Mouse (Mus musculus) lung, embryonic 16.5 days (tissue): ENCODE measurements around the gene Gpam. TPM values are rescaled to one million over a fixed set of nuclear protein-coding genes. Genes with fewer than 3 reads are reported as not detected.

ENCODE experiments used
- ATAC-seq: fragments of 200-750 bp; cut with Nextera tagmentation; 2 replicates; pipeline ENCODE4 v1.8.0; 2017; ENCODE audit warnings: low read depth, mild to moderate bottlenecking, moderate library complexity
- H3K27ac ChIP-seq: fragments of 300-500 bp; sonication (generic); 2 replicates; pipeline ENCODE4 v1.5.1; 2014; ENCODE audit warnings: mild to moderate bottlenecking, control low read depth, low read length
- H3K27me3 ChIP-seq: fragments of 300-500 bp; sonication (generic); 2 replicates; pipeline ENCODE4 v1.6.1; 2014; ENCODE audit warnings: low read depth, low read length, mixed read lengths; ENCODE audit not compliant: control insufficient read depth, insufficient read depth
- H3K36me3 ChIP-seq: fragments of 300-500 bp; sonication (generic); 2 replicates; pipeline ENCODE4 v1.6.1; 2014; ENCODE audit warnings: low read length; ENCODE audit not compliant: control insufficient read depth, insufficient read depth
- H3K4me1 ChIP-seq: fragments of 300-500 bp; sonication (generic); replicated peaks from 2 replicates; pipeline ENCODE4 v1.6.1; 2014; ENCODE audit warnings: low read length, mixed read lengths; ENCODE audit not compliant: control insufficient read depth, insufficient read depth
- H3K4me2 ChIP-seq: fragments of 300-500 bp; sonication (generic); 2 replicates; pipeline ENCODE4 v1.6.1; 2014; ENCODE audit warnings: low read depth, low read length, control low read depth
- H3K4me3 ChIP-seq: fragments of 300-500 bp; sonication (generic); 2 replicates; pipeline ENCODE4 v1.5.1; 2014; ENCODE audit warnings: mild to moderate bottlenecking, low read length, control low read depth
- H3K9ac ChIP-seq: fragments of 300-500 bp; sonication (generic); 2 replicates; pipeline ENCODE4 v1.6.1; 2014; ENCODE audit warnings: low read length, control low read depth
- H3K9me3 ChIP-seq: fragments of 300-500 bp; sonication (generic); 2 replicates; pipeline ENCODE4 v1.6.1; 2016; ENCODE audit warnings: low read length; ENCODE audit not compliant: control insufficient read depth
- WGBS: fragments of 180-500 bp; shearing (Covaris S2); extraction: QIAGEN DNeasy Blood & Tissue Kit; methylation state at CpG from one replicate; pipeline ENCODE4 v1.1.7; 2014; 5-methylcytosine and 5-hydroxymethylcytosine counted together
- polyA plus RNA-seq: library from polyadenylated mRNA; unstranded; fragments of >200 nt; fragmentation: Nextera tagmentation; extraction: Ambion mirVana; gene quantifications from 2 replicates; pipeline ENCODE4 v1.2.1, GENCODE M21; 2015

Gene Gpam
- polyA plus RNA-seq, 1 experiment from 2014 or later, result 37.7 TPM

GRCm38 (mm10) chr19:55061951-55062350, 65.1 kb downstream of the Gpam start:
- Histone ChIP-seq H3K4me1 (peaks cover 15% of the 10 kb centered on the region), H3K27me3 (no peaks in the 10 kb centered on the region), H3K9ac (no peak overlapping the region), H3K27ac (no peak overlapping the region), H3K4me3 (no peak overlapping the region), H3K4me2 (no peak overlapping the region), H3K9me3 (peaks cover 11% of the 10 kb centered on the region), H3K36me3 (peaks cover 6% of the 10 kb centered on the region; the same call in 1 of the 2 replicates)
- WGBS, result 17% methylated on average over 5 of the region's 5 CpGs
- ATAC-seq, result no peak

GRCm38 (mm10) chr19:55061447-55061901, 65.6 kb downstream of the Gpam start:
- Histone ChIP-seq H3K9ac (peak overlapping the region; percentile 42; the same call in 1 of the 2 replicates), H3K27ac (no peak overlapping the region), H3K27me3 (no peaks in the 10 kb centered on the region), H3K4me1 (peaks cover 15% of the 10 kb centered on the region), H3K4me2 (peak overlapping the region; percentile 57), H3K9me3 (peaks cover 11% of the 10 kb centered on the region), H3K4me3 (peak overlapping the region; percentile 35), H3K36me3 (0 out of 2 replicates have a peak, but pooled peaks cover 4% of the 10 kb centered on the region)
- peak; percentile 24; the same call in 1 of the 2 replicates for ATAC-seq
- 9% methylated on average over 14 of the region's 14 CpGs for WGBS

GRCm38 (mm10) chr19:55060964-55061363, 66.1 kb downstream of the Gpam start:
- Histone ChIP-seq H3K4me2 (peak overlapping the region; percentile 57), H3K27me3 (no peaks in the 10 kb centered on the region), H3K36me3 (no peaks in the 10 kb centered on the region), H3K9me3 (peaks cover 11% of the 10 kb centered on the region), H3K4me3 (peak overlapping the region; percentile 35), H3K4me1 (peaks cover 15% of the 10 kb centered on the region), H3K27ac (no peak overlapping the region), H3K9ac (no peak overlapping the region)
- peak; percentile 46; the same call in 1 of the 2 replicates for ATAC-seq
- WGBS, result 3% methylated on average over 7 of the region's 7 CpGs

- Histone ChIP-seq H3K4me1 (peaks cover 5% of the 10 kb centered on the region), H3K27ac (no peak overlapping the region), H3K36me3 (no peaks in the 10 kb centered on the region), H3K27me3 (no peaks in the 10 kb centered on the region), H3K4me3 (no peak overlapping the region), H3K9me3 (peaks cover 11% of the 10 kb centered on the region), H3K9ac (no peak overlapping the region), H3K4me2 (no peak overlapping the region)
- ATAC-seq, result no peak
- WGBS, result 68% methylated on average over 5 of the region's 5 CpGs
Measured at GRCm38 (mm10) chr19:55057483-55057882, 69.6 kb downstream of the Gpam start.

GRCm38 (mm10) chr19:55055634-55056269, 71.3 kb downstream of the Gpam start:
- H3K4me3 ChIP-seq, result no peak overlapping the region
- H3K36me3 ChIP-seq, result no peaks in the 10 kb centered on the region
- WGBS, result 83% methylated on average over 10 of the region's 10 CpGs
- no peaks in the 10 kb centered on the region for H3K4me1 ChIP-seq
- ATAC-seq, result no peak
- no peak overlapping the region for H3K9ac ChIP-seq
- no peaks in the 10 kb centered on the region for H3K27me3 ChIP-seq
- peaks cover 11% of the 10 kb centered on the region for H3K9me3 ChIP-seq
- no peak overlapping the region for H3K27ac ChIP-seq
- no peak overlapping the region for H3K4me2 ChIP-seq

- H3K4me3 ChIP-seq, result no peak overlapping the region
- 50% methylated on average over 4 of the region's 4 CpGs for WGBS
- no peak for ATAC-seq
Measured at GRCm38 (mm10) chr19:55053163-55053562, 73.9 kb downstream of the Gpam start.

GRCm38 (mm10) chr19:55037406-55037805, 89.6 kb downstream of the Gpam start:
- Histone ChIP-seq H3K9ac (no peak overlapping the region), H3K4me3 (no peak overlapping the region), H3K27me3 (no peaks in the 10 kb centered on the region), H3K27ac (no peak overlapping the region), H3K4me1 (no peaks in the 10 kb centered on the region), H3K9me3 (no peaks in the 10 kb centered on the region), H3K36me3 (no peaks in the 10 kb centered on the region), H3K4me2 (no peak overlapping the region)
- 72% methylated on average over 7 of the region's 7 CpGs for WGBS
- no peak for ATAC-seq

More at GRCm38 (mm10) chr19:55053163-55053562, 73.9 kb downstream of the Gpam start:
- Histone ChIP-seq H3K4me2 (no peak overlapping the region), H3K27me3 (no peaks in the 10 kb centered on the region), H3K9ac (no peak overlapping the region), H3K9me3 (no peaks in the 10 kb centered on the region), H3K4me1 (no peaks in the 10 kb centered on the region), H3K36me3 (no peaks in the 10 kb centered on the region), H3K27ac (no peak overlapping the region)

- ATAC-seq, result no peak
- H3K27me3 ChIP-seq, result no peaks in the 10 kb centered on the region
- no peaks in the 10 kb centered on the region for H3K36me3 ChIP-seq
- 69% methylated on average over 1 of the region's 1 CpGs for WGBS
- no peak overlapping the region for H3K4me3 ChIP-seq
- H3K9ac ChIP-seq, result no peak overlapping the region
- no peak overlapping the region for H3K4me2 ChIP-seq
- no peak overlapping the region for H3K27ac ChIP-seq
- no peaks in the 10 kb centered on the region for H3K4me1 ChIP-seq
- H3K9me3 ChIP-seq, result peaks cover 3% of the 10 kb centered on the region; the same call in 1 of the 2 replicates
Measured at GRCm38 (mm10) chr19:55018872-55019271, 108.2 kb downstream of the Gpam start.
